Mouse (Mus musculus) thymus, adult 2 months (tissue): ENCODE results near the gene Scpep1. TPM values are rescaled to one million over a fixed set of nuclear protein-coding genes. Genes with fewer than 3 reads are reported as not detected.

Experiments
- DNase-seq: peaks from one replicate; pipeline ENCODE4 v3.0.0; 2021
- H3K27ac ChIP-seq: fragments of 200-500 bp; 2 replicates; pipeline ENCODE4 v1.5.1; 2012; ENCODE audit warnings: low read length, control low read depth; ENCODE audit not compliant: control insufficient read depth, insufficient read depth
- H3K27me3 ChIP-seq: fragments of 200-500 bp; 2 replicates; pipeline ENCODE4 v1.6.1; 2012; ENCODE audit warnings: mild to moderate bottlenecking, low read length, moderate library complexity, mixed read lengths; ENCODE audit not compliant: control insufficient read depth, insufficient read depth
- H3K36me3 ChIP-seq: fragments of 200-500 bp; 2 replicates; pipeline ENCODE4 v1.6.1; 2012; ENCODE audit warnings: mild to moderate bottlenecking, low read length, moderate library complexity; ENCODE audit not compliant: control insufficient read depth, insufficient read depth
- H3K4me1 ChIP-seq: fragments of 200-500 bp; replicated peaks from 2 replicates; pipeline ENCODE4 v1.6.1; 2012; ENCODE audit warnings: low read length; ENCODE audit not compliant: control insufficient read depth, insufficient read depth
- H3K4me3 ChIP-seq: fragments of 200-500 bp; 2 replicates; pipeline ENCODE4 v1.5.1; 2012; ENCODE audit warnings: mild to moderate bottlenecking, low read length, control low read depth, moderate library complexity; ENCODE audit not compliant: control insufficient read depth, insufficient read depth
- CTCF ChIP-seq: fragments of 200-500 bp; IDR thresholded peaks from 2 replicates; pipeline ENCODE4 v1.5.1; 2012; ENCODE audit warnings: mild to moderate bottlenecking, control low read depth, low read length, moderate library complexity, borderline replicate concordance; ENCODE audit not compliant: control insufficient read depth, poor library complexity, insufficient read depth; ENCODE audit errors: extremely low read depth
- POLR2A ChIP-seq: fragments of 200-500 bp; IDR thresholded peaks from 2 replicates; pipeline ENCODE4 v1.6.1; 2012; ENCODE audit warnings: mild to moderate bottlenecking, low read length, control low read depth, moderate library complexity; ENCODE audit not compliant: control insufficient read depth, poor library complexity, insufficient read depth; ENCODE audit errors: extremely low read depth
- WGBS: fragments of 180-500 bp; shearing (Covaris S2); methylation state at CpG from one replicate; pipeline ENCODE4 v1.1.7; 2018; 5-methylcytosine and 5-hydroxymethylcytosine counted together
- polyA plus RNA-seq: library from polyadenylated mRNA; depleted of rRNA; stranded (reverse); fragments of >200 nt; gene quantifications from 2 replicates; pipeline ENCODE4 v1.2.3, GENCODE M21; 2012; rRNA removed

Scpep1 gene
- polyA plus RNA-seq, 1 experiment: 7.7 TPM

DNA sequence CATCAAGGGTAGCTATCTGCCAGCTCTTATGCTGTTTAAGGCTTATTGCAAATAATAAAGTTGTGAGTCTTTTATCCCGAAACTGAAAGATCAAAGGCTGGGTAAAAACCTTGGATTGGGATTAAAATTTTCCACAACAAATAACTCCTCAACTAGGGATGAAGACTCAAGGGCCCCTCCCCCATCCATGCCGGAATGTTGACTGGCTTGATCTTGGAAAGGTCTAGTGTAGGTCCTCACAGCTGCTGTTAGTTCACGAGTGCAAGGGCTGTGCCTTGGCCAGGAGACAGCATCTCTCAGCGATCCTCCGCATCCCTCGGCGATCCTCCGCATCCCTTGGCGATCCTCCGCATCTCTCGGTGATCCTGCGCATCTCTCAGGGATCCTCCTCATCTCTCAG, 77.3 kb downstream of the Scpep1 start:
- H3K27ac ChIP-seq: no peak overlapping the region
- H3K36me3 ChIP-seq: no peaks in the 10 kb centered on the region
- TF ChIP-seq CTCF (no peak), POLR2A (no peak)
- H3K4me3 ChIP-seq: no peak overlapping the region
- no peak for DNase-seq
- H3K4me1 ChIP-seq: no peaks in the 10 kb centered on the region
- 93% methylated on average over 12 of the region's 12 CpGs for WGBS
- peaks cover 8% of the 10 kb centered on the region; the same call in 1 of the 2 replicates for H3K27me3 ChIP-seq

Other genes starting within 250 kb of the Scpep1 start
- 51.3 and 63.3 TPM in 2 replicates for gene Msi2, start 237.0 kb downstream of the Scpep1 start, polyA plus RNA-seq
- gene Akap1, start 90.9 kb downstream of the Scpep1 start, polyA plus RNA-seq: 33.6 and 41.3 TPM in 2 replicates
- 0.51 and 0.79 TPM in 2 replicates for gene Elobl, start 11.5 kb upstream of the Scpep1 start, polyA plus RNA-seq
- 12.8 and 14.7 TPM in 2 replicates for gene Coil, start 14.8 kb upstream of the Scpep1 start, polyA plus RNA-seq
- gene Trim25, start 43.9 kb upstream of the Scpep1 start, polyA plus RNA-seq: 80.5 and 120 TPM in 2 replicates
- 81.2 and 84.0 TPM in 2 replicates for gene Dgke, start 111.4 kb upstream of the Scpep1 start, polyA plus RNA-seq
- gene Gm525, start 118.4 kb upstream of the Scpep1 start, polyA plus RNA-seq: 25.8 and 35.9 TPM in 2 replicates